Mouse (Mus musculus): ENCODE measurements at regions not wholly inside any gene's neighbourhood (a gene's known extent, or its start where the extent isn't known, plus 50 kb on each side); places are given as distances from the start of the nearest gene placed in this dataset.
A peak's percentile ranks its signal among the peaks of the same experiment; 100 is the strongest.

DNA sequence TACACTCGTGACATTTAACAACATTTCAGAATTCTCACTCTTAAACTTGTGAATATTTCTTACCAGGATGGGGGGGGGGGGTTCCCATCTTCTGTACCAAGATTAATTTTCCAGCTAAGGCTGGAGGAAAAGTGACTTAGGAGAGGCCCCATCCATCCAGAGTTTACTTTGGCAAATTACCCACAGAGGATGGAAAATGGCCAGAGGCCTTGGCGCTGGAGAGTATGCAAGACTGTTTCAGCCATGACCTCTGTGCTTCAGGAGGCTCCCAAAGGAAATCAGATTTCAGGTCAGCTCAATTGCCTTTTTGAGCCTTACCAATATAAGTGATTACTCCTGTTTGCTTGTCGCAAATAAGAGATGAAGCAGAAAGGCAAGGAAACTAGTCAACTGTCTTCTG, 143.4 kb upstream of the F930015N05Rik start:
- peak; percentile 6 for DNase-seq (ENCODE audit: low read depth)

DNA sequence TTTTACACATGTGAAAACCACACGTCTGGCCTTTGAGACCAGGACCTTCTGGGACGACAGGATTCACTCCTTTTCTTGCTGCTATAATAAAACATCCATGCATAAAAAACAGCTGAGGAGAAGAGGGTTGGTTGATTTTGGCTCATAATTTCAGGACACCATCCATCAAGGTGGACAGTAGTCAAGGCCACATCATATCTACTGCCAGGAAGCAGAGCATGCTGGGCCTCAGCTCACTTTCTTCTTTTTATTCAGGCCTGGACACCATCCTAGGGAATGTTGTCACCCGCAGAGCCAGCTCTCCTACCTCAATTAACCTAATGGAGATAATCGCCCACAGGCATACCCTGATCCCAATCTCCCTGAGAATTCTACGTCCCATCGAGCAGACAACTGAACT, 149.6 kb upstream of the F930015N05Rik start:
- no peak for DNase-seq (ENCODE audit: low read depth)

DNA sequence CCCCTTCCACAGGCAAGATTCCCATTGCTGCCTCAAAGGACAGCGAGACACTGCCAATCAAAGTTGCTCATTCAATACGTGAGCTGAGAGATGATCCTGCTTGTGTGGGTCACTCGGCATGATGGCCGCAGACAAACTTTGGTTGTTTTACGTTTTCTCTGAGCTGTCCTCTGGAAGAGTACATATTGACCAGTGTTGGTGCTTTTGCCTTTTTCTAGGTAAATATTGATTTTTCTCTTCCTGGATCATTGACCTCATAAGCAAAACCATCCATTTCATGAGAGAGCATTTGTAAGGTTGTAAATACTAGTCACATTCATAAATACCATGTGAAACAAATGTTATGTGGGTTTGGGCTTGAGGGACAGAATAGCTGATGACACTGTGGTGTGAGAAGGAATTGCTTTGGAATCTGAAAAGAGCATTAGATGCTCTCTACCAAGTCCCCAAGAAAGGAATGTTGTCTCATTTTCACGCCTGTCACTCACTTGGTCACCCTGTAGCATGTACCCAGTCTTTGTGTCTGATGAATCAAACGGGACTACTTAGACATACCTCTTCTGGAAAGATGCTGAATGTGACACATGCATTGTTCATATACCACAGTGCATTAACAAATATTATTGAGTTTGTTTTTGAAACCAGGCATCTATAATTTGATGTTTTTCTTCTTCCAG, 150.7 kb upstream of the F930015N05Rik start:
- no peak for DNase-seq (ENCODE audit: low read depth)

DNA sequence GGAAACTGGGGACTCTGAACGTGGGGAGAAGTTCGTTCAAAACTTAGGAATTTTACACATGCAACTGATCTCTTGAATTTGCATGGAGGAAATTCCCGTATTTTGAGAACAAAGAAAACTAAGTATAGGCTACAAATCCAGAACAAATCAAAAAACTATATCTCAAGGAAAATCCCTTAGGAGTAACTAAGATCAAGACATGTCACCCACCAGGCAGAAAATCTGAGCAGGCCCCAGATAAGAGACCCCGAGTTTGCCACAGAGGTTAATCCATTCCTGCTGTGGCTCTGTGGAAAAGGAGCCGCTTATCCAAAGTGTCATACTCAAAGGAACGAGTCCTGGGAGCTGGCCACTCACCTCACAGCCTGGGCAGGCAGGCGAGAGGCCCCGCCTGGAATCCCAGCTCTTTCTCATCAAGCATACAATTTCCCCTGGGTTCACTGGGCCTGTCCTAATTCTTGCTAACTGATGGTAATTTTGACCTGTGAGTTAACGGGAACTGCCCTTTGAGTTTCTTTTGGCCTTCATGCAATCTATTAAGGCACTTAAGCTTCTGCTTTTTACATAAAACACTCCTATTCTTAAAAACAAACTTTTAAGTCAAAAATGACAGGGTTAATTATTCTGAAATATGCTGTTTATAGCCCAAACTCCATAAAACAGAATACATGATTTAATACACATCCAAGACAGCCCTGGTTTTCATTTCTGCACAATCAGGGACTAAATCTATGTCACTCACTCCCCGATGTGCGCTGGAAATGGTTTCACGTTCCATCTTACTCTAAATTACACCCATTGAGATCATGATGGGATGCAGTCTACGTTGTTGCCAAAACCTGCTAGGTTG, 151.5 kb upstream of the F930015N05Rik start:
- no peak for DNase-seq (ENCODE audit: low read depth)

DNA sequence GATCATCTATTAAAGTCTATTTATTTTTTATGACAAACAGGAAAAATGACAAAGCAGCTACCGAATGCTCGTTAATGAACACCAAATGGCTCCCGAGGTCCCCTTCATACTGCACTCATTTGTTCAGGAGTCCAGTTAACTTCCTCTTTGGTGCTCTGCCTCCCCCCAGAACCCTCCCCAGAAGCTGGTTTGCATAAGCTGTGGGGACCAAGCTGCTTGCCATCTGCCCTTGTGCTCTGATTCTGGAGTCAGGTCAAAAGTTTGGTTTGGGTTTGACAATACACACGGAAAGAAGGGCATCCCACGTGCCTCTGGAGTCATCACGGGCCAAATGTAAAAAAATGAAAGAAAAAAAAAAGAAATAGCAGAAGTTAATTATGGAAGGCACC, 152.1 kb upstream of the F930015N05Rik start:
- no peak for DNase-seq (ENCODE audit: low read depth)

DNA sequence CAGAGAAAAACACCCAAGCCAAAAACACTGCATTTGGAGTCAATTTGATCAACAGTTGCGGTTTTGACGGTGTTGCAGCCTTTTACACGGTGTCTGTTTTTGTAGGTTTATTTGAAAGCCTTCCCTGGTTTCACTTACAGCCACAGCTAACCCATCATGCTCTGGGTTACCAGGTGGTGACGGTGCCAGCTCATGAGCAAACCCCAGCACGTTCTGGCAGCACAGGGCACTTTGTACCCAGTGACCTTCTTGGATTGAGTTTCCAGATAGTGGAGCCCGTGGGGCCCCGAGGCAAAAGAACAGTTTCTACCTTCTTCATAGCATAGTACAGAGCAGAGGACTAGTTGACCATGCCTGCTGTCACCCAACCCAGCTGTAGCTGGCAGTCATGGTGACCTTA, 152.6 kb upstream of the F930015N05Rik start:
- no peak for DNase-seq (ENCODE audit: low read depth)

DNA sequence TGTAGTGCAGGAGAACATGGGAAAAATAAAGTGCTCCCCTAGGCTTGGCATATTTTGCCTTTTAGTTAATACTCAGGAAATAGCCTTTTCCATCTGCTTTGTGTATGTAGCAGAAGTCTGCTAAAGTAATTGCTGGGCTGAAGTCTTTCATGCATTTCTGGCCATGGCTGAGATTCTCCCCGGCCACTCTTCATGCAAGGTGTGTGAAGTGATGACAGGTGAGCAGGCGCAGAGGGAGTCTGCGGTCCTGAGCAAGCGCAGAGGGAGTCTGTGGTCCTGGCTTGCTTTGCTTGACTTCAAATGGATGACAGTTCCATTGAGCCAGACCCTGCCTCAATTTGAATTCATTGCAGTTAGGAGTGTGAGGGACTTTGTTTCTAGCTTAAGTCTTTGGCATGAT, 153.6 kb upstream of the F930015N05Rik start:
- DNase-seq (ENCODE audit: low read depth) = no peak

DNA sequence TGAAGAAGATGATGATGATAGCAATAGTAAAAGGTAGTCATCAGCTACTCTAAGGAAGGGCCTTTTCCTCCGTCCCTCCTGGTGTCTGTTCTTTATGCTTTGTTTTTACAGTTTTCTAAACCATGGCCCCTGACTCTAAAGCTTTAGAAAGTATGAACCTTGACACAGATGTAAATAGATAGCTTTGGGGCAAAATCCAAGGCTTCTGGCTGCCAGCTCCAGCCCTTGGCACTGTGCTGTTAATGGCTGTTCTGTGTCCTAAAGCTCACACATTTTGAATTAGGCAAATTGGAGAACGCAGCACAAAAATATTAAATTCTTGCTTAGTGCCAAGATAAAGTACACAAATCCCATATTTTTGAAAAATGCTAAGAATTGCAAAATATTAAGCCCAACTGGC, 155.8 kb upstream of the F930015N05Rik start:
- no peak for DNase-seq (ENCODE audit: low read depth)

DNA sequence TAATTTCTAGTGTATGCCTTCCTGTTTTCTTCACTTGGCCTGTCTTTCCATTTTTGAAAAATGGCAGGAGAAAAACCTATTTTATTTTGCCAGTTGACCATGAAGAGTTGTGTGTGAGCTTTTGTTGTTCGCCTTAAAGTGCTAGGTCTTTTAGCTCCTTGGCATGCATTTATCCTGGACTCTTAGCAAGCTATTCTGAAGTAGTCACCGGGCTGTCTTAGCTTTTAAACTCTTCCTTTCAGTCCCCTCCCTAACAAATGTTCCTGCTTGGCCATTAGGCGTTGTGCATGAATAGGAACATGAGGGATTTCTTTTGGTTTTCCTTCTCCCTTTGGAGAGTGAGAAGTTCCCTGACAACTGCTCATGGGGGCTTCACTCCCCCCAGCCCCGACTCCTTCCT, 160.9 kb upstream of the F930015N05Rik start:
- no peak for DNase-seq (ENCODE audit: low read depth)

DNA sequence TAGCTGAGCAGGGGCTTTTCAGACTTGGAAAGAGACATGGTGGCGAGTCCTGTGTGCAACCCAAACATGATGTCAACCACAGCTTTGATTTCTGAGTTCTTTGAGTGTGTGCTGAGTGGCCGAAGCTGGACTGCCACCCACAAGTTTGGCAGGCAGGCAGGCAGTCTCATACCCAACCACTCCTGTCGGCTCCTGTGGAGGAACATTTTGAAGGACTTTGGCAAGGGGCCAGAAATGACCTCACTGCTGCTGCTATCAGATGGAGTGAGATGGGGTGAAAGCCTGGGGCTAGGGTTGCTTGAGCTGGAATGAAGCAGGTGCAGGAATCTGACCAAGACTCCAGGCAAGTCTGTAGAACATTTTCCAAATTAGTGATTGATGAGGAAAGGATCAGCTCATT, 162.7 kb upstream of the F930015N05Rik start:
- peak; percentile 2 for DNase-seq (ENCODE audit: low read depth)

DNA sequence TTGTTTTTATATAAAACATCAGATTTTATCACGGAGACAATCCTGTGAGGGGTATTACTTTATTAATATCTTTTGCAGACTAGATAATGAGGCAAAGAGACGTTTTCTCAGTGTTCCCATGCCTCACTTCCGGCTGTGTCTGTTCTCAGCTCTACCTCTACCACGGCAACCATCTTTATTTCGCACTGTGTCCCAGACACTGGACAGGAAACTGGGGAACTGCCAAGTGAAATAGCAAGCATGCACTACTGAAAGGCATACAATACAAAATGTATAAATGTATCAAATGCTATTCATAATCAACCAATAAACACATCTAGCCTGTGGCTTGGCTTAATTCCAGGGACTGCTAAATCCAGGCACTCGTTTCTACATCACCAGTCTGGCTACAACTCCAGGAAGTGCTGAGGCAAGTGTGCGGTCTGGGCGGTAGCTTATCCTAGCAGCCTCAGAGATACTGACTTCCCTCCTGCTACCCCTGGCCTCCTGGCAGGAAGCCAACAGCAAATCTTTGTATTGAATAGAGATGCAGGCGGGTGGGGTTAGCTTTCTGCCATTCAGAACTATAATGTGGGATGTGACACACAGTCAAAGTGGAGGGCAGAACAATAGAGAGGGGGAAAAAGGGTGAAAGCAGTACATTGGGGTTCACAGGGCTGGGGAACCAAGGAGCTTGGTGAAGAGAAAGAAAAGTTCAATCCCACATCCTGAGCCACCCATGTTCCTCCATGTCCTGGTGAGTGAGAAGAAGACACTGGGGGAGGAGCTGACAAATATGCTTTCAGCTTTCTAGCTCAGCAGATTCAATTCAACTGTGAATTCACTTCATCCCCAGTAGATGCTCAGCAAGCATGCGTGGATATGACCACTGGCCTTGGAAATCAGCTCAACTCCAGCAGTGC, 164.0 kb upstream of the F930015N05Rik start:
- peak; percentile 5 for DNase-seq (ENCODE audit: low read depth)

DNA sequence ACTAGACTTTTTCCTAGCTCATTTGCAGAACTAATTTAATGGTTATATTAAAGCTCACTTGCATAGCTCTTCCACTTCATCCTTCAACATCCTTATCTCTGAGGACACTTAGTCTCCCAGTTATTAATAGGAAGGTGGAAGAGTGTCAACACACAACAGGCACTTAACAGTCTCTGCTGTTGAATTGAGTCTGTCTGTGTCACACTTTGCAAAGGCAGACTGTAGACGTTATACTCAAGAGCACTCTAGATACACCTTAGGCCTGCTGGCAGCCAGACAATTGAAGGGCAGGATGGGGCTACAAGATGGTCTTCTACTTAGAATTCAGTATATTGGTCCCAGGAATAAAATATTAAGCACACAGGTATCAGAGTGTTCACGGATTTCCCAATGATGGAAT, 172.6 kb upstream of the F930015N05Rik start:
- DNase-seq (ENCODE audit: low read depth) = no peak

DNA sequence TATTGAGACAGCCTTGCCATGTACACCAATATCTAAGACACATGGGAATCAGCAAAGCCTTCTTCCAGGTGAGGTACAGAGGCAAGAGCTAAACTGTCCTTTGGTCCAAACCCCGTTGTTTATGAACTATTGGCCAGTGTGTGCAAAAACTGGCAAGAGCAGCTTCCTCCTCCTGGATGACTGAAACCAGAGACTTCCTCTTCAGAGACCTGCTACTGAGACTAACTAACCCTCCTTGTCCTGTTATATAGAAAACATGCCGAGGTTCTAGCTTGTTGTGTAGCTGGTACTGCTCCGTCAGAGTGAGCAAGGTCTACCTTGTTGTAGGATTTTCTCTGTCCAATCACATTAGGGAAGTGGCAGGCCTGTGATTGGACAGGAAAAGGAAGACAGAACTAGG, 174.3 kb upstream of the F930015N05Rik start:
- no peak for DNase-seq (ENCODE audit: low read depth)

DNA sequence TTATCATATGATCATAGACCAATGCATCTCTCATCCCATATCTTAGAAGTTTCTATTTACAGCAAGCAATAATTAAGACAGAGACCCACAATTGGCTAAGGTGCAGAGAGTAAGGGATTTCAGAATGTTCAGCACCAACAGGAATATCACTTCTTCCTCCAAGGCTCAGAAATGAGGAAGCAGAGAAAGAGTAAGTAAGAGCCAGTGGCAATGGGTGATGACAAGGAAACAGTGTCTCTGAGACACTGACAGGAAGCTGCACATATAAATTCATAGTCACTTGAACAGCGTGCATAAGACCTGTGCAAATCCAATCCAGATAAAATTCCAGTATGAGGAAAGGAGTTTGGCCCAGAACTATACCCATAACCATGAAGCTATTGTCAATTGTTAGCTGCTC, 178.7 kb upstream of the F930015N05Rik start:
- no peak for DNase-seq (ENCODE audit: low read depth)

DNA sequence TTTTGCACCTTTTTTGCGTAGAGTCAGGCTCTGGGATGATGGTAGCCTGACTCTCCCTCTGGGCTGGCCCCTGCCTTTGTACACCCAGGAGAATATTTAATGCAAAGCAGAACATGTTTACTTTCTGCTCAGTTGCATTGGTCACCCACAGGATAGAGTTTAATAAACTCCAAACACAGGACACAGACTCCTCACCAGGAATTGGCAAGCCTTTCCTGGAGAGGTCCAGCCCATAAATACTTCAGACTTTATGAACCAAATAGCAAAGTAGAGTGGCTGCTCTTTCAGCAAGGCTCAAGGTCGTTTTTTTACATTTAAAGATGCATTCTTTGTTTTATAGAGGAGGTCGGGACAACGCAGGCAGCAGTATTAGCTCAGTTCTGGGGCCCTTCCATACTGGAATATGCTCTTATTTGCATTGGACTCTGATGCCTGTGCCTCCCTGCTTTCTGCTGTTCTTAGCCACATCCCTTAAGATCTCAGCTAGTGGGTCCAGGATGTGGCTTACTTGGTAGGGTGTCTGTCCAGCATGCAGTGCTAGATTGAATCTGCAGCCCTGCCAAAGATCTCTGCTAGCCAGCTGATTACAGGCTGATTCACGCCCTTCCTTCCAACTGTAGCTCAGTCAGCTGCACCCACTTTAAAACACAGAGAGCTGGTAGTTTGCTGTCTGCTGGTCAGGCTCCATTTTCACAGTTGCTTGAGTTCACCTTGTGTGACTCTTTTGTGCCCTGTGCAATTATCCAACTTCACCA, 182.4 kb upstream of the F930015N05Rik start:
- no peak for DNase-seq (ENCODE audit: low read depth)

DNA sequence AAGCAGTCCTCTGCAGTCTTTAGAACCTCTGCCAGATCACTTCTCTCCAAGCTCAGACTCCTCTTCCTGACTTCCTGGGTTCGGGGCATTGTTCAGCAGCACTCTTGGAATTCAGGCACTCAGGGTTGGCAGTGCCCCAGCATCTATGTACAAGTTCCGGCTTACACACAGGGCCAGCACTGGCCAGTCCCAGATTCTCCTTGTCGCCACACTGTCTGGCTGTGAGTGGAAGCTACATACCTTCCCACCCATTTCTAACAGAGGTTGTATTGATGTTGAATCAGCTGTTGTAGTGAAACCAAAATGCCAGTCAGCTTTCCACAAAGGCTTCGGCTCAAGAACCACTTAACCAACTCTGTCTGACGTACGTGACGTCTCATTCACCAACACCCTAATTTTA, 190.7 kb upstream of the F930015N05Rik start:
- no peak for DNase-seq (ENCODE audit: low read depth)

DNA sequence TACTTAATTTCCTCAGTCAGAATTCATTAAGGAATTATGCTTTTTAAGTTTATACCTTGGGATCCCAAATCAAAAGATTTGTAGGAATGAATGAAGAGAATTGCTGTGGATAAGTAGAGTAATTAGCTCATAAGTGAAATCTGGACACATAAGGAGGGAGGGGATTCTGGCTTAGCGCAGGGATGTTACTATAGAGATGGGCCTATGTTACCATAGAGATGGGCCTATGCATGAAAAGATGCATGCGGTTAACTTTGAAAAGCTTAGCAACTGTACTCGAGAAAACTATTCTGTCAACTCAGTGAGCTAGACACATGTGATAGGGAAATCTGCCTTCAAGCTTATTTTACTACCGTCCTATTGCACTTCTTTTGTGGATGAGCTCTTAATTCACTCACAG, 204.5 kb upstream of the F930015N05Rik start:
- no peak for DNase-seq (ENCODE audit: low read depth)

DNA sequence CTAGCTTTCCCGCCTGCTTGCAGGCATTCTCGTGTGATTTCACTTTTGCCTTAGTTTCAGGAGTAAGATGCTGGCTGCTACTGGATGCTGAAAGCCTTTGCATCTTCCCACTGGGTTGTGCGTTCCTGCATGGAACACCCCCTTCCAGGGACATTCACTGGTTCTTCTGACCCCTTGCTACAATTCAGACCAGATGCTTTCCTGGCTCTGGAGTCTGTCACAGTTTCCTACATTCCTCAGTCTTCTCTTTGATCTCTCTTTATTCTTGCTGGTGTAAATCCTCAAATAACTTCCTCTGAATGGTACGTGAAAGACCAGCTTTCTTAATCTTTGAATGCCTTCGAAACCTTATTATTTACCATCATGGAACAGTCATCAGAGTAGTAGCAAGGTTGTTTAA, 206.7 kb upstream of the F930015N05Rik start:
- no peak for DNase-seq (ENCODE audit: low read depth)

DNA sequence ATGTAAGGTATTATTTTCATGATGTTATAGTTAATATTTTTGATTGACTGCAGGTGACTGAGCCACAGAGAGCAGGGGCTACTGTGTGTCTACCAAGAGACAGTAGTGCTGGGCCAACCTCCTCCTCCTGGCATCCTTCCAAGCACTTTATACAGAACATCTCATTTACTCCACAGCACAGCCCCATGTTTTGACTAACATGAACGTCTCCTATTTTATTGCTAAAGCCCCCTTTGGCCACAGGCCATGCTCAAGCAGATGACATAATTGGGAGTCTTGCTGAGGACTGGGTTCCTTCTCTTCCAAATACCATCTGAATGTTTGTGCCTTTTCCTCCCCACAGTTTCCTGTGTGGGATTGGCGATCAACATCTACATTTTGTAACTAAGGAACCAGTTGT, 211.5 kb upstream of the F930015N05Rik start:
- no peak for DNase-seq (ENCODE audit: low read depth)

DNA sequence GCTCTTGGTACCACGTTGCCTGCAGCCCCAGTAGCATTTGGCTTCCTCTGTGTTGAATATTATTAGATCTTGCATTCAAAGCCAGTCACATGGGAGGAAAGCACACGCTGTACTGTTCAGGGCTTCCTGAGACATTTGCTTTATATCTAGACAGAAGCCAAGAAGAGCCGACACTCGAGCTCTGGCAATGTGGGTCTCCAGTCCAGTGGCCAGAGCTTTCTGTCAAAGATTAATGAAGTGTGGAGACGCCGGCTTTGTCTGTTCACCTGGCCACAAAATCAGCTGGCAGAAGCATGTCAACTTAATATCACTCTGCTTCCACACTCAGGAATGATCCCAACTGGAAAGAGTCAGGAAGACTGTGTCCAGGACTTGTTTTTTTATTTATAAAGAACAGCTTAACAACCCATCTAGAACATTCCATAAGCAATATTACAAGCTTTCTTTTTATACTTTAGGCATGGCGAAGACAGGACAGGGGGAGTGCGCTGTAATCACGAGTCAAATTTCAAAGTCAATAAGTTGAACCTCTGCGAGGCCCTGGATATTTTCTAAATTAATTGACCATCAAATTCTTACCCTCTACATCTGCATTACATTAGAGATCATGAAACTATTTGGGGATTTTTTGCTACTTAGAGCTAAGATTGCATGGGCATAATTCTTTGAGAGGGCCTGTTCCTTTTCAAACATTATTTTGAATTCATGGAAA, 214.3 kb upstream of the F930015N05Rik start:
- DNase-seq (ENCODE audit: low read depth) = no peak

DNA sequence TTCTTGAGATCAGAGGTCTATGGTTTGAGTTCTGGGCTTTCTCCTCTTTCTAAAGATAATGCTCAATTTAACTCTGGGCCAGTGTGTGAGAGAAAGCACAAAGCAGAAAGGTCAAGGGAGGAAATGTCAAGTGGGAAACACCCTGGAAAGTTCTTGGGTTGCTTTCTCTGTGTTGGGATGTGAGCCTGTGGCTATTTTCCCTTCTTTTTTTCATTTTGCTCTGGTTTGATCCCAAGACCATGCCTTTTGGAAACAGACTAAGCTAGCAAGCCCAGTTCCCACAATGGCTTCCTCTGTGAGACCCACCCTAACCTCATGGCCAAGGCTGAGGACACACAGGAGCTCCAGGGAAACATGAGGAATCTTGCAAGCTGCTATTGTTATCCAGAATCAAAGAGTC, 216.4 kb upstream of the F930015N05Rik start:
- DNase-seq (ENCODE audit: low read depth) = no peak
